Comparison of ENCODE assay signal across 8 mouse cellular contexts in the genomic region with DNA sequence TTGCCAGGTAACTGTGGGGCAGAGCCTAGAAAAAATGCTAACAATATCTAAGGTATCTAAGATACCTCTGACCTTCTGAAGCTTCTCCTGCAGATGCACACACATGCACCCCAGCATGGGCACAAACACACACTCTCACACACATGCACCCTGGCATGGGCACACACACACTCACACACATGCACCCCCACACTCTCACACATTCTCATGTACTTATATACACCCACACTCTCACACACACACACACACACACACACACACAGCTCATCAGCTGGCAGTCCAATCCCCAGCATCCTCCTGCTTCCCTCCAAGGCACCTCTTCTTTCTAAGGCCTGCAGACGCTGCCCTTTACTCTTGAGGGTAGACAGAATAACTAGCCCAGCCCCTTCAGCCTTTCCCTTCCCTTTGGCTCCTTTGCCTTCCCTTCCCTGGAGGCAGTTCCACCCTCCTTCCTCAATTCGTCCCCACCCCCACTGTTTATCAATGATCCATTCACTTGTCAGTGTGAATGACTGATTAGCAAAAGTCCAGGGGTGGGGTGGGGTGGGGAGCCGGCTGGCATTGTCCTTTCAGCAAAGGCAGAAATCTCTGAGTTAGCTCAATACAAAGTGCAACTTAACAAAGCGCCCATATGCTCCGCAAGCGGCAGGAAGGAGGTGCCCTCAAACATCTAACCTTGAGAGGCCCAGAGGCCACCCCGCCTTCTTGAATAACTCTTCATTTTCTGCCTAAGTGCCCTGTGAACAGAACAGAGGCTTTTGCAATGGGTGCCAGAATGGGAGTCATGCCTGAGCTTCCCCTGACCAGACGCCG.
DNase-seq lines count a peak whose midpoint lies in the region; ATAC-seq lines count a peak whose summit lies in the region.

No protein-coding gene starts in this region.

- WGBS in heart, embryonic 11.5 days (ENCODE audit: insufficient replicate concordance) = 28% methylated on average over 9 of the region's 9 CpGs
- WGBS in forebrain, embryonic 14.5 days = 4% methylated on average over 9 of the region's 9 CpGs
- 2% methylated on average over 9 of the region's 9 CpGs for WGBS in kidney, embryonic 16.5 days
- WGBS in neural tube, embryonic 14.5 days = 4% methylated on average over 9 of the region's 9 CpGs

- H3K9me3 ChIP-seq in heart, embryonic 11.5 days (replicated peaks; ENCODE audit: control insufficient read depth, low read length) = no peaks in the 10 kb centered on the region
- no peaks in the 10 kb centered on the region for H3K9me3 ChIP-seq in forebrain, embryonic 14.5 days (replicated peaks; ENCODE audit: control insufficient read depth, low read length)
- H3K9me3 ChIP-seq in kidney, embryonic 16.5 days (ENCODE audit: low read length) = no peaks in the 10 kb centered on the region
- no peaks in the 10 kb centered on the region for H3K9me3 ChIP-seq in neural tube, embryonic 14.5 days (ENCODE audit: control insufficient read depth, low read length)

- H3K27ac ChIP-seq in heart, embryonic 11.5 days (ENCODE audit: low read depth, low read length) = no peak overlapping the region
- H3K27ac ChIP-seq in forebrain, embryonic 14.5 days (ENCODE audit: low read depth, low read length) = no peak overlapping the region
- H3K27ac ChIP-seq in kidney, embryonic 16.5 days (ENCODE audit: low read length) = no peak overlapping the region
- H3K27ac ChIP-seq in neural tube, embryonic 14.5 days (ENCODE audit: low read depth, low read length) = no peak overlapping the region

- 0 out of 2 replicates have a peak, but pooled peaks have one; percentile 10 for ATAC-seq in heart, embryonic 11.5 days (replicated peaks; ENCODE audit: insufficient number of reproducible peaks, low FRiP score, low TSS enrichment)
- ATAC-seq in forebrain, embryonic 14.5 days = peak; percentile 30; the same call in 1 of the 2 replicates
- ATAC-seq in kidney, embryonic 16.5 days (ENCODE audit: low FRiP score, low TSS enrichment) = peak; percentile 47; the same call in 1 of the 2 replicates
- peak; percentile 15; the same call in 1 of the 2 replicates for ATAC-seq in neural tube, embryonic 14.5 days (ENCODE audit: low read depth)

- DNase-seq in heart, adult 18-20 months = no peak
- DNase-seq in forebrain, embryonic 14.5 days (ENCODE audit: low spot score) = peak; percentile 22
- DNase-seq in right cerebral cortex, postnatal 10 days (ENCODE audit: low spot score in 2 of 2) = no peak
- DNase-seq in natural killer cell, adult 2 months (ENCODE audit: low spot score in 2 of 2) = no peak
- no peak for DNase-seq in thymus, postnatal 14 days

- H3K4me3 ChIP-seq in heart, embryonic 11.5 days (ENCODE audit: low read depth, low read length) = no peak overlapping the region
- no peak overlapping the region for H3K4me3 ChIP-seq in forebrain, embryonic 14.5 days (ENCODE audit: low read depth, low read length)
- no peak overlapping the region for H3K4me3 ChIP-seq in kidney, embryonic 16.5 days (ENCODE audit: low read length)
- H3K4me3 ChIP-seq in neural tube, embryonic 14.5 days (ENCODE audit: low read depth, low read length) = no peak overlapping the region

- H3K4me2 ChIP-seq in heart, embryonic 11.5 days = no peak overlapping the region
- H3K4me2 ChIP-seq in forebrain, embryonic 14.5 days (ENCODE audit: low read length) = peak overlapping the region; percentile 24; the same call in 1 of the 2 replicates
- H3K4me2 ChIP-seq in kidney, embryonic 16.5 days (replicated peaks; ENCODE audit: low read depth, low read length) = peak overlapping the region; percentile 34
- H3K4me2 ChIP-seq in neural tube, embryonic 14.5 days (ENCODE audit: low read depth, low read length) = no peak overlapping the region

- H3K36me3 ChIP-seq in heart, embryonic 11.5 days (ENCODE audit: control insufficient read depth, insufficient read depth, low read length) = no peaks in the 10 kb centered on the region
- H3K36me3 ChIP-seq in forebrain, embryonic 14.5 days (ENCODE audit: control insufficient read depth, insufficient read depth, low read length) = no peaks in the 10 kb centered on the region
- no peaks in the 10 kb centered on the region for H3K36me3 ChIP-seq in kidney, embryonic 16.5 days (ENCODE audit: insufficient read depth, low read length)
- no peaks in the 10 kb centered on the region for H3K36me3 ChIP-seq in neural tube, embryonic 14.5 days (ENCODE audit: control insufficient read depth, insufficient read depth, low read length)

- no peak overlapping the region for H3K9ac ChIP-seq in heart, embryonic 11.5 days (ENCODE audit: low read depth, low read length)
- 0 out of 2 replicates have a peak overlapping the region, but pooled peaks have one; percentile 13 for H3K9ac ChIP-seq in forebrain, embryonic 14.5 days (ENCODE audit: low read length)
- H3K9ac ChIP-seq in kidney, embryonic 16.5 days (replicated peaks; ENCODE audit: low read length) = no peak overlapping the region
- H3K9ac ChIP-seq in neural tube, embryonic 14.5 days (replicated peaks; ENCODE audit: low read depth, low read length) = no peak overlapping the region

- H3K4me1 ChIP-seq in heart, embryonic 11.5 days (ENCODE audit: control insufficient read depth, insufficient read depth, low read length) = no peaks in the 10 kb centered on the region; the same call in 1 of the 2 replicates
- peaks cover 11% of the 10 kb centered on the region; the same call in 1 of the 2 replicates for H3K4me1 ChIP-seq in forebrain, embryonic 14.5 days (ENCODE audit: control insufficient read depth, insufficient read depth, low read length)
- H3K4me1 ChIP-seq in kidney, embryonic 16.5 days (ENCODE audit: insufficient read depth, low read length) = peaks cover 3% of the 10 kb centered on the region; the same call in 1 of the 2 replicates
- H3K4me1 ChIP-seq in neural tube, embryonic 14.5 days (ENCODE audit: control insufficient read depth, insufficient read depth, low read length) = peaks cover 10% of the 10 kb centered on the region

- no peaks in the 10 kb centered on the region for H3K27me3 ChIP-seq in heart, embryonic 11.5 days (ENCODE audit: control insufficient read depth, insufficient read depth, low read length)
- H3K27me3 ChIP-seq in forebrain, embryonic 14.5 days (replicated peaks; ENCODE audit: control insufficient read depth, insufficient read depth, low read length) = no peaks in the 10 kb centered on the region
- no peaks in the 10 kb centered on the region; the same call in 1 of the 2 replicates for H3K27me3 ChIP-seq in kidney, embryonic 16.5 days (ENCODE audit: insufficient read depth, low read length)
- H3K27me3 ChIP-seq in neural tube, embryonic 14.5 days (ENCODE audit: control insufficient read depth, insufficient read depth, low read length) = no peaks in the 10 kb centered on the region; the same call in 1 of the 2 replicates

Comparison
In these comparisons a context has a peak if more than half of its experiments do, and no peak if none do; other contexts are left out.
1. H3K4me2 ChIP-seq: peak in forebrain, embryonic 14.5 days (single experiment) and kidney, embryonic 16.5 days (single experiment); none in heart, embryonic 11.5 days (single experiment) and neural tube, embryonic 14.5 days (single experiment).
2. Peak in every context shown above with its lines, with median percentiles within 50 percentile points of each other: ATAC-seq.